Mouse (Mus musculus): Measurements from ENCODE around the gene Wnt2. TPM values are rescaled to one million over a fixed set of nuclear protein-coding genes. Genes with fewer than 3 reads are reported as not detected.

Gene Wnt2
- total and polyA plus RNA-seq, 2 experiments from 2014 or later, result 1.2 to 1.8 TPM

DNA sequence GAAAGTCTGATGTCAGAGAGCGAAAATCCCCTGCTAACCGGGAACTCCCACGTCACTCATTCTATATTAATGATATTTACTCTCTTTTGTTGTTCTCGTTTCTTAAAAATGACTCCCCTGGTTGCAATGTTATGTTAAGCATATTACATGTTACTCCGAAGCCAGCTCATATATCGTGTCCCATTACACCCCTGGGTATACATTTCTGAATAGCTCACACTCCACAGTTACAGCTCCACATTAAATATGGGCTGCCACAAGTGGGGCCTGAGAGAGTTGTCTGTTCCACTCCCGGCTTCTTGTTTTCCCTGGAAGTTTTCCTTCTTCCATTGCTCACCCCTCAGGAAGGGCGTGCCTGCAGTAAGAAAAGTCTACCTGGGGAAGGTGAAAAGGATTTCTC, 78.6 kb downstream of the Wnt2 start:
- Histone ChIP-seq H3K36me3 (ENCODE audit: insufficient read depth) (no peaks in the 10 kb centered on the region), H3K27ac (ENCODE audit: low read depth, low read length) (no peak overlapping the region), H3K4me3 (ENCODE audit: low read depth, low read length) (no peak overlapping the region), H3K27me3 (ENCODE audit: insufficient read depth, low read length) (no peaks in the 10 kb centered on the region), H3K9ac (no peak overlapping the region), H3K4me1 (ENCODE audit: insufficient read depth) (no peaks in the 10 kb centered on the region), H3K9me3 (ENCODE audit: low read length) (no peaks in the 10 kb centered on the region), H3K4me2 (ENCODE audit: low read depth) (no peak overlapping the region)
- DNase-seq (no peak), ATAC-seq (no peak)
- no peak for TF ChIP-seq CTCF (IDR thresholded peaks at IDR 0.05; ENCODE audit: low read depth)
- 88% methylated on average over 8 of the region's 8 CpGs for WGBS

DNA sequence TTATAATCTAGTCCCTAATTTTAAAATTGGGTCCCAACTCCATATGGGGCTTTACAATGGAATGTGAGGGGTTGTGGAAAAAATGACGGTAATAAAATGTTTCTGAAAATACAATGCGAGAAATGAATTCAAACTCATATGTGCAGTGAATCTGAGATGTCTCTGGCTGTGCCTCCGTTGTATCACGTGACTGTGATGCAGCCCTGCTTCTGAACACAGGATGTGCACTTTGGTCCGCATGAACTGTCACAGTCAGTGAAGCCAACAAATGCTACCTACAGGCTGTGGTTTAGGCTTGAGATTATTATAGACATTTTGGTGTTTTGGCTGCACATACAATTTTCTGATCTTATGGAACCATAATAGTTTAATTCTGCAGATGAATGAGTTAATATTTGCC, 81.3 kb downstream of the Wnt2 start:
- no peaks in the 10 kb centered on the region for H3K9me3 ChIP-seq (ENCODE audit: low read length)
- WGBS, result 87% methylated on average over 5 of the region's 5 CpGs
- no peaks in the 10 kb centered on the region for H3K36me3 ChIP-seq (ENCODE audit: insufficient read depth)
- H3K27me3 ChIP-seq (ENCODE audit: insufficient read depth, low read length), result no peaks in the 10 kb centered on the region
- H3K27ac ChIP-seq (ENCODE audit: low read depth, low read length), result no peak overlapping the region
- no peak overlapping the region for H3K4me2 ChIP-seq (ENCODE audit: low read depth)
- TF ChIP-seq CTCF (IDR thresholded peaks at IDR 0.05; ENCODE audit: low read depth), result no peak
- no peak overlapping the region for H3K9ac ChIP-seq
- H3K4me1 ChIP-seq (ENCODE audit: insufficient read depth), result no peaks in the 10 kb centered on the region
- DNase-seq, result no peak
- no peak overlapping the region for H3K4me3 ChIP-seq (ENCODE audit: low read depth, low read length)
- no peak for ATAC-seq

DNA sequence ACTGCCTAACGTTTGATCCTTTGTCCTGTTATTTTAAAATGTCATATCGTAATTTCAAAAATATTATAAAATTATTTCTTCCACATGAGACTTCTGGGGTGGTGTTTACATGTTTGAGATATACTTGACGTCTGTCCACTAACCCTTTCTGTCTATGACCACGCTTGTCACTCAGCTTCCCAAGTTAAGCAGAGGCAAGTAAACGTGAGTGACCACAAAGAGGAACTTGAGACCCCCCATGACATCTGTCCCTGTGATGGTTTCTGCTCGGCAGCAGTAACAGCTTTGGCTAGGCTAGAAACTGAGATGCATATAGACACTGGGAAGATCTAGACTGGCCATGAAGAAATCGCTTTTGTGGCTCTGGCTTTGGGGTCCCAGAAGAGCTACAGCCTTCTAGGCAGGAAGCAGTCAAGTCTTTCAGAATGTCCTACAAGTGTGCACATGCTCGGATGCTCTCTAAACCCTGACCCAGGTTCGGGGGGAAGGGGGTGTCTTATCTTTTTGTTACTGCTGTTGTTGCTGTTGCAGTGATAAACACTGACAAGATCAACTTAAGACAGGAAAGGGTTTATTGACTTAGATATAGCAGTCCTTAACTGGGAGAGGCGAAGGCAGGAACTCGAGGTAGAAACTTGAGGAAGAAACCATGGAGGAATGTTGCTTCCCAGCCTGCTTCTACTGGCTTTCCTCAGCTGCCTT, 83.1 kb downstream of the Wnt2 start:
- WGBS, result 85% methylated on average over 11 of the region's 11 CpGs
- H3K4me3 ChIP-seq (ENCODE audit: low read depth, low read length), result no peak overlapping the region
- no peaks in the 10 kb centered on the region for H3K9me3 ChIP-seq (ENCODE audit: low read length)
- no peak overlapping the region for H3K9ac ChIP-seq
- DNase-seq (no peak), ATAC-seq (no peak)
- no peak overlapping the region for H3K4me2 ChIP-seq (ENCODE audit: low read depth)
- no peak for TF ChIP-seq CTCF (IDR thresholded peaks at IDR 0.05; ENCODE audit: low read depth)
- peaks cover 10% of the 10 kb centered on the region; the same call in 1 of the 2 replicates for H3K36me3 ChIP-seq (ENCODE audit: insufficient read depth)
- no peaks in the 10 kb centered on the region for H3K27me3 ChIP-seq (ENCODE audit: insufficient read depth, low read length)
- no peak overlapping the region for H3K27ac ChIP-seq (ENCODE audit: low read depth, low read length)
- no peaks in the 10 kb centered on the region for H3K4me1 ChIP-seq (ENCODE audit: insufficient read depth)

DNA sequence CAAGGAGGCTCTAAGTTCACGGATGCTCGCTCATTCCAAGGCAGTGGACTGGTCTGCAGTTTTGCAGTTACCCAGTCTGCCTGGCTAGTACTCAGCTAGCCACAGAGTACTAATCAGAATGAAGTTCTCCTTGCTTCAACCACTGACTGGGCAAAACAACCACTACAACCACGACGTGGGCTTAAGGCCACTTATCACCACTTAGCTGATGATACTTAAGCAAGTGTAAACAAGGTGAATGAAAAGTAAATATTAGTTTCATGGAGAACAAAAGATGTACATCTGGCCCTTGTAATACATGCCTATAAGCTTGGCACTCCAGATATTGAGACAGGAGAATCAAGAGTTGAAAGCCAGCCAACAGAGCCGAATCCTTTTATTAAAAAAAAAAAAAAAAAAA, 83.9 kb downstream of the Wnt2 start:
- ATAC-seq (no peak), DNase-seq (no peak)
- no peaks in the 10 kb centered on the region for H3K4me1 ChIP-seq (ENCODE audit: insufficient read depth)
- H3K4me2 ChIP-seq (ENCODE audit: low read depth), result no peak overlapping the region
- no peak overlapping the region for H3K27ac ChIP-seq (ENCODE audit: low read depth, low read length)
- no peaks in the 10 kb centered on the region for H3K9me3 ChIP-seq (ENCODE audit: low read length)
- 64% methylated on average over 5 of the region's 5 CpGs for WGBS
- TF ChIP-seq CTCF (IDR thresholded peaks at IDR 0.05; ENCODE audit: low read depth), result no peak
- no peak overlapping the region for H3K4me3 ChIP-seq (ENCODE audit: low read depth, low read length)
- no peak overlapping the region for H3K9ac ChIP-seq
- H3K36me3 ChIP-seq (ENCODE audit: insufficient read depth), result peaks cover 14% of the 10 kb centered on the region; the same call in 1 of the 2 replicates
- no peaks in the 10 kb centered on the region for H3K27me3 ChIP-seq (ENCODE audit: insufficient read depth, low read length)

DNA sequence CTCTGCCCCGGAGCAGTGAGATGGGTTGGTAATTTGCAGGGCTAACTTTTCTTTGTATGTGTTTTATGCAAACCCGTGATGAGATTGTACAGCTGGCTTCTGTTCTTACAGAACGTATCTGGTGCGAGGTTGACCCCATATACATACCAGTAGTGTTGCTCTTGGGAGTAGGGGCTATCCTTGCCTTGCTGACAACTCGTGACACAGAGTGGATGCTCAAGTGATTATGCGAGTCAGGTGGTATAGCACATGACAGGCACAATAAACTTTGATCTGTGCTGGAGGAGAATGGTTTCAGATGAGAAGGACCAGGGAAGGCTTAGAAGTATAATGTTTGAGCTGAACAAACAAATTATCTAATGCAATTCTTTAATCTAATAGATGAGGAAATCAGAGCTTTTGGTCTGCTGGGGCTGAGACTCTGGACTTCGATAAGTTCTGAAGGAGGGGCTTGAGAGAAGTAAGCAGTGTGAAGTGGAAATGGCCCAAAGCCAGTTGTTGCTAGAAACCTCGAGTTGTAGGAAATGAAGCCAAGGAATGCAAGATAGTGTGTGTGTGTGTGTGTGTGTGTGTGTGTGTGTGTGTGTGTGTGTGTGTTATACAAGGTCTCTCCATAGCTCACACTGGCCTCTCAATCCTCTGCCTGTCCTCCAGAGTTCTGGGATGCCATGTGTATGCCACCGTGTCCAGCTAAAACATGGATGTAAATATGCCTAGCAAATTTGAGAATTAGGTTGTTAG, 86.3 kb downstream of the Wnt2 start:
- Histone ChIP-seq H3K27me3 (ENCODE audit: insufficient read depth, low read length) (no peaks in the 10 kb centered on the region), H3K4me1 (ENCODE audit: insufficient read depth) (no peaks in the 10 kb centered on the region), H3K9ac (no peak overlapping the region), H3K9me3 (ENCODE audit: low read length) (no peaks in the 10 kb centered on the region), H3K4me3 (ENCODE audit: low read depth, low read length) (no peak overlapping the region), H3K36me3 (ENCODE audit: insufficient read depth) (peaks cover 25% of the 10 kb centered on the region), H3K27ac (ENCODE audit: low read depth, low read length) (no peak overlapping the region), H3K4me2 (ENCODE audit: low read depth) (no peak overlapping the region)
- DNase-seq (no peak), ATAC-seq (no peak)
- TF ChIP-seq CTCF (IDR thresholded peaks at IDR 0.05; ENCODE audit: low read depth), result no peak
- WGBS, result 78% methylated on average over 9 of the region's 9 CpGs

DNA sequence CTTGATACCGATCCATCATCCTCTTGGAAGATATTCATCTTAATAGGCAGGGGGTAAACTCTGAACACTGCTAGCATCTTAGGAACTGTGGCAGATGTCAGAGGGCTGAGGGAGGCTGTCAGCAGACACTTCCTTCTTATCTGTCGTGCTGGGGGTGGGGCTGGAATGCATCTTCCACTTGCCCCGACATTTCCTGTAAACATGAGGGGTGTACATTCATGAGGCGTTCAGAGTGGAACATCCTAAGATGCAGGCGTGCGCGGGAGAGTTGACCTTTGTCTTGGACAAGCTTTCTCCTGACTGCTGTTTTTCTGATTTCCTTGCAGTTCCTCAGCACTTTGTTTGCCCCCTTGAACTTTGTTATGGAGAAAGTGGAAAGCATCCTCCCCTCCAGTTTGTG, 88.0 kb downstream of the Wnt2 start:
- DNase-seq, result no peak

DNA sequence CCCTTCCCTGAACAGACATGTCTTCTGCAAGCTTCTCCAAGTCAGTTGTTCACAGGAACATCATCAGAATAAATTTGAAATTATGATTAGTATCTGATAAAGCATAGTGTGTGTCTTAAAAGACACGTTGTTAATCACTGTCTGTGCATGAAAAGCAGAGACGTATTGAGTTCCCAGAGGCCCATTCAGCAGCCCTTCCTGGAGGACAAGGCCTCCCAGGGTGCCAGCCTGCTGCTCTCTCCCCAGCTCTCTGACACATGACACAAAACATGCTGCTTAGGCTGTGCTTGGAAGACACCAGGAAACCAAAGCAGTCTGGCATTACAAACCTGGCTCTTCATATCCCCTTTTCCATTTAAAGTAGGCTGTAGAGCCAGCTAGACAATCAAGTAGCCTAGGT, 88.5 kb downstream of the Wnt2 start:
- H3K4me3 ChIP-seq (ENCODE audit: low read depth, low read length), result no peak overlapping the region
- no peak overlapping the region for H3K9ac ChIP-seq
- H3K9me3 ChIP-seq (ENCODE audit: low read length), result no peaks in the 10 kb centered on the region
- H3K36me3 ChIP-seq (ENCODE audit: insufficient read depth), result peaks cover 37% of the 10 kb centered on the region
- peak; percentile 81 for ATAC-seq
- peak; percentile 14 for DNase-seq
- H3K27ac ChIP-seq (ENCODE audit: low read depth, low read length), result no peak overlapping the region
- 22% methylated on average over 2 of the region's 2 CpGs for WGBS
- H3K27me3 ChIP-seq (ENCODE audit: insufficient read depth, low read length), result no peaks in the 10 kb centered on the region
- no peaks in the 10 kb centered on the region for H3K4me1 ChIP-seq (ENCODE audit: insufficient read depth)
- no peak for TF ChIP-seq CTCF (IDR thresholded peaks at IDR 0.05; ENCODE audit: low read depth)
- H3K4me2 ChIP-seq (ENCODE audit: low read depth), result no peak overlapping the region

More for the DNA sequence above, 88.0 kb downstream of the Wnt2 start:
- no peaks in the 10 kb centered on the region for H3K4me1 ChIP-seq (ENCODE audit: insufficient read depth)
- H3K36me3 ChIP-seq (ENCODE audit: insufficient read depth), result peaks cover 37% of the 10 kb centered on the region
- H3K9ac ChIP-seq, result no peak overlapping the region
- H3K9me3 ChIP-seq (ENCODE audit: low read length), result no peaks in the 10 kb centered on the region
- 81% methylated on average over 7 of the region's 7 CpGs for WGBS
- no peak; the same call in none of the 2 replicates for ATAC-seq
- no peak overlapping the region for H3K4me3 ChIP-seq (ENCODE audit: low read depth, low read length)
- TF ChIP-seq CTCF (IDR thresholded peaks at IDR 0.05; ENCODE audit: low read depth), result no peak
- H3K27me3 ChIP-seq (ENCODE audit: insufficient read depth, low read length), result no peaks in the 10 kb centered on the region
- H3K27ac ChIP-seq (ENCODE audit: low read depth, low read length), result no peak overlapping the region
- no peak overlapping the region for H3K4me2 ChIP-seq (ENCODE audit: low read depth)

Other genes starting within 250 kb of the Wnt2 start
- not detected in 2 replicates for gene Asz1, start 78.5 kb upstream of the Wnt2 start, total RNA-seq (2014; rRNA removed)
- gene Asz1, start 78.5 kb upstream of the Wnt2 start, polyA plus RNA-seq (2015; fragmentation: Nextera tagmentation; extraction: Ambion mirVana), result not detected in 2 replicates
- 0.62 and 1.3 TPM in 2 replicates for gene Cftr, start 140.1 kb upstream of the Wnt2 start, total RNA-seq (2014; rRNA removed)
- gene Cftr, start 140.1 kb upstream of the Wnt2 start, polyA plus RNA-seq (2015; fragmentation: Nextera tagmentation; extraction: Ambion mirVana), result 0.06 and 0.17 TPM in 2 replicates

All from forebrain, postnatal 0 days (tissue).